Mouse (Mus musculus) mesoderm, embryonic 11.5 days (tissue): Measurements from ENCODE around the gene Prkab1.

ENCODE experiments used
- DNase-seq: peaks from one replicate; pipeline ENCODE4 v3.0.0-alpha.2; 2012; ENCODE audit warnings: low read depth, low spot score

Gene Prkab1

DNA sequence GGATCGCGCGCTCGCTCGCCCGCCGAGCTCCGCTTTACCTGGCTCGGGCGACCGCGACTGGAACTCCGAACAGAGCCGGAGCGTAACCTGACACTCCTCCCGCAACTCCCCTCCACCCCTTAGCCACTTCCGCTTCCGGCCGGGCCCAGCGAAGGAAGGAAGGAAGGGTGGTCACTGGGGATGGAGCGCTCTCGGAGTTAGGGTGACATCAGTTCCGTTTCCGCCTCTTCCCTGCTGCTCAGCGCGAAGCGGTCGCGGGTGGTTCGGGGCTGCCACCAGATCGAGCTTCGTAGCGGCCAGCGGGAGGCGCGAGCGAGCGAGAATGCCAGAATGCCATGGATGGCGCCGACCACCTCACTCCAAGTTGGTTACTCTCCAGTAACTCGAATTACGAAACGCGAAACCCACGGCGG, at the start of gene Prkab1:
Gene Prkab1, minus strand, starts transcription at position 182 of the 413 bp plus-strand sequence.
- peak; percentile 97 for DNase-seq

DNA sequence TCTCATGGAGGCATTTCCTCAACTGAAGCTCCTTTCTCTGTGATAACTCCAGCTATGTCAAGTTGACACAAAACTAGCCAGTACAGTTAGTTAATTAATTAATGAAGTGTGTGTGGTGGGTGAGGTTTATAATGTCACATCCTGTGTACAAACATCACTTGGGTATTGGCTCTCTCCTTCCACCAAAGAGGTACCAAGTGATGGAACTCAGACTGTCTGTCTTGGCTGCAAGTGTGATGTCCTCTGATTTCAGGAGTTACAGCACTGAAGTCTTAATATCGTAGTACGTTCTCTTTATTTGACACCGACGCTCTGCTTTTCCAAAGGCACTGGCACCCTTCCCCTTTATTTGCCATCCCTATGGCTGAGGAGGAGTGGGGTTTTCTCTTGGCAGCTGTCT, 45.3 kb upstream of the Prkab1 start:
- no peak for DNase-seq

- DNase-seq = no peak
These were observed 28.5 kb upstream of the Prkab1 start for GRCm38 (mm10) chr5:116052826-116053225.

DNA sequence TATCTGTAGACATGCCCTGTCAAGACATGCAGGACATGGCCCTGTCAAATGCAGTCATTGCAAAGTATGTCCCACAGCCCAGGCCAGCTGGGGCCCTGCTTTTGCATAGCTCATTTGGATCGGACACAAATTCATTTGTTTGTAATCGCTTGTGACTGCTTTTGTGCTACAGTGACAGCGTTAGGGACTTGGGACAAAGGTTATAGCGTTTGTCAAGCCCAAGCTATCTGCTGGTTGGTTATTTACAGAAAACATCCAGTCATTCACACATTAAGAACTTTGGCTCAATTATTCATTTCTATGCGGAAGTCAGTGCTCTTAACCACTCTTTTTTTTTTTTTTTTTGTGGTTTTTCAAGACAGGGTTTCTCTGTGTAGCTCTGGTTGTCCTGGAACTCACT, 27.9 kb upstream of the Prkab1 start:
- no peak for DNase-seq

DNA sequence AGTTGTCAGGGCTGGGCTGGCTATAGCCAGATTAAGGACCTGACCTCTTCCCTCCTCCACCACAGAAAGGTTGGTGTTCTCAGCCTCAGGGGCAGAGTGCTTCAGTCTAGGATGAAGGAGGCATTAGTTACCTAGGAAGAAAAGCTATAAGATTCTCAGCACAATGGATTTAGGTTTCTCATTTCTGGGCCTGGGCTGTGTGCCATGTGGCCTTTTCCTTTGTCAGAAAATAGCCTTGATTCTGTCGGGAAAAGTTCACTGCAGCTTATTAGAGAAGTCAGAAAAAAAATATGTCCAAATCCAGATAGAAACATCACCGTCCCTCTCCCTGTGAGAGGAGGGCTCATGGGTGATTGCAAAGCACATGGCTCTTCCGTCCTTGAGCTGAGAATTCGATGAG, 25.5 kb upstream of the Prkab1 start:
- no peak for DNase-seq

DNA sequence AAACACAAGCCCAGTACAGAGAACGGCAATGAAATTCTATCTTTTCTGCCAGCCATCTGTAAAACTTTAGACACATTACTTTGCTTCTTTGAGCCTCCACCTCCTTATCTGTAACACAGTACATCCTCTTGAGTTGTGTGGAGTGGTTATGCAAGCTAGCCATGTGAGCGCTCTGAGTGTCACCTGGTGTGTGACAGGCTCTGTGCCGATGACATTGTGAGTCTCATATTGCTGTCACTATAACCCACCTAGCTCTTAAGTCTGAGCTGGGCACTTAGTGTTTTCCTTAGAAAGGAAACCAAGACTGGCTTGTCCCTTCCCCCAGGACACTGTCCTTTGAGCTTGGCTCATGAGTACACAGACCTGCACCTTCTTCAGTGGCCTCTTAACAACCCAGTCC, 24.0 kb upstream of the Prkab1 start:
- no peak for DNase-seq

DNA sequence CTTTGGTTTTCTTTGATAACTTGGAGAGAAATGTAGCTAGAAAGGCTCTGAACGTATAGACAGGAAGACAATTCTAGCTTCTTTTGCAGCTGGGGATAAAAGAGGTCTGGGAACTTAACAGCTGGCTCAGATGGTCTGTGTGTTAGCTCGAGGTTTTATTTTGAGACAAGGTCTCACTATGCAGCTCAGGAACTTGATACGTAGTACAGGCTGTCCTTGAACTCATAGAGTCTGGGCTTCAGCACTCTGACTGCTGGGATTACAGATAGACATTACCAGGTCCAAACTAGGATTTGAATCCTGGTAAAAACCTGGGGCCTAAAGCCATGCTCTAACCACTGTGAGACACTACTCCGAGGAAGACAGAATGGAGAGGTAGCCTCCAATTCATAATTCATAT, 21.9 kb upstream of the Prkab1 start:
- DNase-seq = no peak

DNA sequence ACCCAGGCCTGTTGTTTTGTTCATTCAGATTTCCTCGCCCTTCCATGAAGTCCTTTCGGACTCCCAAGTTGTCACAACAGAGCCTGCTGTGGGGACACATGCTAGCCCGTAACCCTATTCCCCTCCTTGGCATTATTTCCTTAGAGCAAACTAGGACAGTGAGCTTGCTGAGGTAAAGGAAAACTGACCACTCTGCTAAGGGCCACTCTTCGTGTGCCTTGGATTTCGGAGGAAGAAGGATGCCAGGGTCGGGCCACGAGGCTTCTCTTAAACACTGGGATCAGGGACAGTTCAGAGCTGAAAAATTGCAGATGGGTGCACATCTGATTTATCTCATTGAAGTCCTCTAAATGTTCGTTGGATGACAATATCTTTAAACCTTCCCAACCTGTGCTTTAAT, 21.3 kb upstream of the Prkab1 start:
- DNase-seq = no peak

GRCm38 (mm10) chr5:116042241-116042640, 17.9 kb upstream of the Prkab1 start:
- no peak for DNase-seq

DNA sequence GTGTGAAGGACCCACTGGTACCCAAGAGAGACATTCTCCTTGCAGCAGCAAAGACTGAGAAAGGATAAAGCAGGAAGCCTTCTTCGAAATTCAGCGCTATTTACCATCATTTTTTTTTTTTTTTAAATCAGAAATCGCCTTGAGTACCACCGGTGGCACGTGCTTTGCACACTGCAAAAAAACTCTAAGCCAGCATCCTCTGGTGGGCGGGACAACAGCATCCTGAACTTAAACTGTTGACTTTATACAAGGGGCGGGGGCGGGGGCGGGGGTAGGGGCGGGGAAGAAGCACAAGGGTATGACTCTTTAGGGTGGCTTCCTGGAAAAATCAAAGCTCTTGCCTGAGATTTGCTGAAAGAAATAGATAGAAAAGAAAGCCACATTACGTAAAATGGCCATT, 15.4 kb upstream of the Prkab1 start:
- no peak for DNase-seq

DNA sequence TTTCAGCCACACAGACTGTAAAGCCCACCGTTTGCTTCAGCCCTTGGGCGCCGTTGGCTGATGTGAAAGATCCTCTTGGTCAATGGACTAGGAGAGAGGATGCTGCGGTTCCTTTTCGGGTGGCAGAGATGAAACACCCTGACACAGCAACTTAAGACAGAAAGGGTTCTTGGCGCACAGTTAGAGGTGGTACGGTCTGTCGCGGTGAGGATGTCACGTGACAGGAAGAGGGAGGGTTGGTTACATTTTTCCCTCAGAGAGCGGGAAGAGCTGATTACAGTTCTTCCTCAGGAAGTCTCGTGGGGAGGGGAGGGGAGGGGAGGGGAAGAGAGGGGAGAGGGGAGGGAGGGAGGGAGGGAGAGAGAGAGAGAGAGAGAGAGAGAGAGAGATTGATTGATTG, 13.4 kb upstream of the Prkab1 start:
- DNase-seq = no peak

DNA sequence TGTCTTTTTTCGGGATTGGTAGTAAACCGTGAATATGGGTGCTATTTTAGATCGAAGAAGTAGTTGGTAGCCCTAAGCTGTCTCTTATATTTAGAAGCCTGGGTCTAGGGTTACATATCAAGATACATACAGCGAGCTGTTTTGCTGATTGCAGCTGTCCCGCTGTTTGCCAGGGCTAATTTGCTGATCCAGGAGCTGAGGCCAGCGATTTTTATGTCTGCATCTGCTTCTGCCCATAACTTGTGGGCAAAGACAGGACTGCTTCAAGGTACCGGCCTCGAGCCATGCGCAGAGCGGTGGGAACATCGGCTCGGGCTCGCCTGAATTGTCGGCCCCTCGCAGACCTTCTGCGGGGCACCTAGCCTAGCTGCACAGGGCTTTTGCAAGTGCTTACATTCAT, 12.2 kb upstream of the Prkab1 start:
- DNase-seq = no peak

- DNase-seq = peak; percentile 81
These were observed 6.9 kb upstream of the Prkab1 start for GRCm38 (mm10) chr5:116031190-116031577.

DNA sequence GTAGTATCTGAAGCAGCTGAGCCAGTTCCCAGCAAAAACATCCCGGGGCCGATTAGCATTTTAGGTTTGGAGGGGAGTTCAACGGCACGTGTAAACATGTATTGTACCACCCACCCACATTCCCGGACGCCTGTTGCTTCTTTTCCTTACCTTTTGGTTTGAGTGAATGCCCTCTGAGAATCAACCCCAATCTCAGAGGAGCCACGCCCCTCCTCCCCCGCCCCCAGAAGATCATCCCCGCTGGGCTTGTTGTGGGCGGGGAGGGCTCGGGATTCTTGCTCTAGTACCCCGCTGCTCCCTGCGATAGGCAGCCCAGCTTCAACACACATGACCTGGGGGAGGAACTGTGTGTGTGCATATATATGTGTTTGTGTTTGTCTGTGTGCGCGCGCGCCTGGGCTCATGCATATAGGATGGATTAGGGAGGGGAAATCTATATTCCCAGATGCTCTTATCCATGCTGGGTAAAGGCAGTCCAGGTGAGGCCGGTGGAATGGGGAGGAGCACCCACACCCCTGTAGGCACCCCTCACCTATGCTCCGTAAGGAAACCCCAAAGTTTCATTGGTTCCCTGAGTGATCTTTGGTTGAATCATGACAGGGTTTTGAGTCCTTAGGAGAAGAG, 6.4 kb upstream of the Prkab1 start:
- DNase-seq = no peak

GRCm38 (mm10) chr5:116029071-116029470, 4.8 kb upstream of the Prkab1 start:
- DNase-seq = no peak

DNA sequence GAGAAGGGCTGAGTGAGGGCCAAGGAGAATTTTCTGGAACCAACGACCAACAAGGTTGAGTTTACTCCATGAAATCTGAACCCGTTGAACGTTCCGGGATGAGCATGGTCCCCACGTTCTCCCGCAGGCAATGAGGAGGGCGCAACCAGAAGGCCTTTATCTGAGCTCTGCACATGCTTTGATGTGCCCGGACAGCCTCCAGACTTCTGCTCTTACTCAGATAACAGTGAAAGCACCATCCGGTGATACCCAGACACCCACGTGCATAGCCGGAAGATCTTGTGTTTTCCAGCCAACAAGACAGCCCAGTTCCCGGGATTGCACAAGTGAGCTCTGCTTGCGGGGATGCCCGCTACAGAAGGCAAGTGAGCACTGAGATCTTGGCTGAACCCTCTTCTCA, 2.3 kb upstream of the Prkab1 start:
- no peak for DNase-seq

DNA sequence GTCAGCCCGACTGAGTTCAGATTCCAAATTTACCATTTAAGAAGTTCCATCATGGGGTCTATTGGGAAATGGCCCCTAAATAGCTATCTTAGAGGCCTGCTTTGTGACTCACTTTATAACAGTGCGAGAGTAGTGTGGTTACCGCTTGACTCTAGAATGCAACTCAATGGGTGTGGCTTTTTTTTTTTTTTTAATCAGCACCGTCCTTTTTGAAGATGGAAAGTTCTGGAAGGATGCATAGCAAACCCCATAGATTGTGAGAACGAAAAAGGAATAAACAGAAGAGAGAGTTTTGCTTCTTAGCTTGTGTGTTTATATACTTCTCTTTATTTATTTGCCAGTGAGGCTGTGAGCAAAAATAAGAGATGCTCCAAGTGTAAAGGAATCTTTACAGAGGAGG, 1.8 kb upstream of the Prkab1 start:
- DNase-seq = no peak

DNA sequence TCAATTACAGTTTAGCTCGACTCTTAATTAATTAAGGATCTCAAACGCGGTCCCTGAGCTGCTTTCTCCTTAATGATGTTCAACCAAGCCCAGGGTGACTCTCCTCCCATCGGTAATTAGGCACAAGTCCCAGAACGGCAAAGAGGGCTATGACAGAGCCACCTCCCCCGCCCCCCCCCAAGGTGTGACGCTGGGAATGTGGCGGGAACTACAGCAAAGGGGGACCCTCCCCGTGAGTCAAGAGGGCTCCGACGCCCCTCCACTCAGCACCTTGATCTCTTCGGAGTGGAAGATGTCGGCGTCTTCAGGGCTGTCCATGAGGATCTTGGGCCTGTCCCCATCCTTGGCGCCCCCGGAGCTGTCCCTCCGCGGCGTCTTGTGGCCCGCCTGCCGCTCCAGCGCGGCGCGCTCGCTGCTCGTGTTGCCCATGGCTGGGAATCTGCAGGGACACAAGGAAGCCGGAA, 455 bp downstream of the Prkab1 start:
- DNase-seq = no peak

DNA sequence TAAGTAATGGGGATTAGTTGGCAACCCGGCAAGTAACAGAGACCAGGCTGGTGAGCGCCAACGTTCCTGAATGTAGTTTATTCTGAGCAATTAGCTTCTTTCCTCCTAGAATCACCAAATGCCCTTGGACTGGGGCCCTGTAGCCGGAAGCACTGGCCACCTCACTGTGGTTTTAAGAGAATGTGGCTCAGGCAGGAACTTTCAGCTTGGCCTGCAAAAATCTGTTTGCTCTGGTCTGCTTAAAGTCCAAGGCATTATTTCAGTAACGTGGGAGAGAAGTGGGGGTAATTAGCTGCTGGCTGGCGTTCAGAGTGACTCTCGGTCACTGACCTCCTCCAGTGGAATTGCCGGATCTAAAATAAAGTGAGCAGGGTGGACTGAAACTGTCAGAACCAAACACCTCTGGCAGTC, 1.1 kb downstream of the Prkab1 start:
- no peak for DNase-seq

GRCm38 (mm10) chr5:116022658-116023200, 1.6 kb downstream of the Prkab1 start:
- no peak for DNase-seq

DNA sequence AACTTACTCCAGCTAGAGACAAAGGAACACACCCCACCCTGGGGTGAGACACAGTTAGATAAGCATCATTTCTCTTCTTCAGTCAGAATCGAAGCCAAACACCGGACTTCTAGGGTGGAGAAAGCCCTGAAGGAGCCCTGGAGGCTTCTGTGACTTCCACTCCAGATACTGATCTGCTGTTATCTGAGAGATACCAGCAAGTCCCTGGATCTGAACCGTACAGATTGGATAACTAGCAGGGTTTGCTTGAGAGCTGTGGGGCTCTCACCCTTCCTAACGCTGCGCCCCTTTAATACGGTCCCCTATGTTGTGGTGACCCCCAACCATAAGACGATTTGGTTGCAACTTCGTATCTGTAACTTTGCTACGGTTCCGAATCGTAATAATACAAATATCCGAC, 2.2 kb downstream of the Prkab1 start:
- no peak for DNase-seq

- DNase-seq = no peak
These were observed 2.8 kb downstream of the Prkab1 start for GRCm38 (mm10) chr5:116021552-116021951.

- no peak for DNase-seq
These were observed 4.9 kb downstream of the Prkab1 start for GRCm38 (mm10) chr5:116019371-116019770.

GRCm38 (mm10) chr5:116018784-116019183, 5.5 kb downstream of the Prkab1 start:
- DNase-seq = no peak
